9 mouse cellular contexts compared by ENCODE assay signal in genomic region chr4:126253637-126254272, GRCm38 (mm10). TPM values are rescaled to one million over a fixed set of nuclear protein-coding genes. Genes with fewer than 3 reads are reported as not detected.
A peak's percentile ranks its signal among the peaks of the same experiment; 100 is the strongest.
DNase-seq lines count a peak whose midpoint lies in the region; ATAC-seq lines count a peak whose summit lies in the region.
"Had no signal": no experiment of that assay in that cellular context is flagged by ENCODE, and none has a peak within 500 bp of the region (broad histone marks: within the 10 kb centered on the region; RNA-seq: fewer than 3 reads in every experiment).

No protein-coding gene starts in this region.

- no peaks in the 10 kb centered on the region for H3K9me3 ChIP-seq in heart, embryonic 12.5 days (replicated peaks)
- H3K9me3 ChIP-seq in hindbrain, embryonic 13.5 days = no peaks in the 10 kb centered on the region
- no peaks in the 10 kb centered on the region for H3K9me3 ChIP-seq in midbrain, embryonic 12.5 days

- peak overlapping the region; percentile 98 for H3K9ac ChIP-seq in heart, embryonic 12.5 days
- peak overlapping the region; percentile 100 for H3K9ac ChIP-seq in hindbrain, embryonic 13.5 days
- peak overlapping the region; percentile 100 for H3K9ac ChIP-seq in midbrain, embryonic 12.5 days (replicated peaks)

- peak overlapping the region; percentile 91 for H3K4me2 ChIP-seq in heart, embryonic 12.5 days
- H3K4me2 ChIP-seq in hindbrain, embryonic 13.5 days = peak overlapping the region; percentile 99
- peak overlapping the region; percentile 99 for H3K4me2 ChIP-seq in midbrain, embryonic 12.5 days (replicated peaks)

- H3K27me3 ChIP-seq in heart, embryonic 12.5 days (replicated peaks) = no peaks in the 10 kb centered on the region
- no peaks in the 10 kb centered on the region for H3K27me3 ChIP-seq in hindbrain, embryonic 13.5 days
- no peaks in the 10 kb centered on the region for H3K27me3 ChIP-seq in midbrain, embryonic 12.5 days

- H3K4me1 ChIP-seq in heart, embryonic 12.5 days (replicated peaks) = peaks cover 73% of the 10 kb centered on the region
- peaks cover 72% of the 10 kb centered on the region for H3K4me1 ChIP-seq in hindbrain, embryonic 13.5 days (replicated peaks)
- H3K4me1 ChIP-seq in midbrain, embryonic 12.5 days = peaks cover 73% of the 10 kb centered on the region

- peak overlapping the region; percentile 92 for H3K4me3 ChIP-seq in heart, embryonic 12.5 days
- H3K4me3 ChIP-seq in hindbrain, embryonic 13.5 days = peak overlapping the region; percentile 100
- peak overlapping the region; percentile 98 for H3K4me3 ChIP-seq in midbrain, embryonic 12.5 days

- no peak for DNase-seq in heart, postnatal 4 days
- DNase-seq in T-cell, adult 2 months (ENCODE audit: low spot score) = peak; percentile 60
- DNase-seq in ovary, postnatal 10 days (ENCODE audit: low spot score) = no peak
- no peak for DNase-seq in adrenal gland, adult 18-20 months (ENCODE audit: low spot score in 2 of 2)
- no peak for DNase-seq in cerebellum, adult 9-10 months

- no peak overlapping the region for H3K27ac ChIP-seq in heart, embryonic 12.5 days (ENCODE audit: poor library complexity, severe bottlenecking)
- peak overlapping the region; percentile 95; the same call in 1 of the 2 replicates for H3K27ac ChIP-seq in hindbrain, embryonic 13.5 days
- H3K27ac ChIP-seq in midbrain, embryonic 12.5 days (replicated peaks) = no peak overlapping the region

- no peaks in the 10 kb centered on the region for H3K36me3 ChIP-seq in heart, embryonic 12.5 days
- H3K36me3 ChIP-seq in hindbrain, embryonic 13.5 days = peaks cover 5% of the 10 kb centered on the region
- 0 out of 2 replicates have a peak, but pooled peaks cover 9% of the 10 kb centered on the region for H3K36me3 ChIP-seq in midbrain, embryonic 12.5 days

- ATAC-seq in heart, embryonic 12.5 days (ENCODE audit: insufficient number of reproducible peaks, low FRiP score) = no peak
- ATAC-seq in hindbrain, embryonic 13.5 days (ENCODE audit: low FRiP score) = no peak
- no peak for ATAC-seq in midbrain, embryonic 12.5 days (ENCODE audit: low FRiP score, low read depth)

- WGBS in heart, embryonic 12.5 days = 69% methylated on average over 14 of the region's 14 CpGs
- WGBS in hindbrain, embryonic 13.5 days = 75% methylated on average over 14 of the region's 14 CpGs
- 77% methylated on average over 14 of the region's 14 CpGs for WGBS in midbrain, embryonic 12.5 days

RNA-seq across cellular contexts. Expression of gene Map7d1, which starts 2.4 kb away (rescaled TPM):
- 73.9 and 76.4 TPM in 2 replicates for polyA plus RNA-seq in heart, embryonic 12.5 days (2016; fragmentation: Nextera tagmentation; extraction: Ambion mirVana)
- total RNA-seq in heart, postnatal 4 days (2021) = 100 to 1,000 TPM; 182 to 197 TPM
- 79.5 and 81.8 TPM in 2 replicates for polyA plus RNA-seq in hindbrain, embryonic 13.5 days (2015; fragmentation: Nextera tagmentation; extraction: Ambion mirVana)
- polyA plus RNA-seq in midbrain, embryonic 12.5 days (2016; fragmentation: Nextera tagmentation; extraction: Ambion mirVana) = 135 and 142 TPM in 2 replicates
- total RNA-seq in adrenal gland, adult 18-20 months (2021) = 10 to 100 TPM; 56.3 to 63.1 TPM

RNA-seq across cellular contexts. Expression of gene Trappc3, which starts 8.4 kb away (rescaled TPM):
- polyA plus RNA-seq in heart, embryonic 12.5 days (2016; fragmentation: Nextera tagmentation; extraction: Ambion mirVana) = 68.0 and 68.7 TPM in 2 replicates
- total RNA-seq in heart, postnatal 4 days (2021) = 10 to 100 TPM; 50.7 to 54.3 TPM
- polyA plus RNA-seq in hindbrain, embryonic 13.5 days (2015; fragmentation: Nextera tagmentation; extraction: Ambion mirVana) = 160 and 168 TPM in 2 replicates
- polyA plus RNA-seq in midbrain, embryonic 12.5 days (2016; fragmentation: Nextera tagmentation; extraction: Ambion mirVana) = 103 and 108 TPM in 2 replicates
- total RNA-seq in adrenal gland, adult 18-20 months (2021) = 10 to 100 TPM; 89.7 to 92.1 TPM

RNA-seq across cellular contexts. Expression of gene Col8a2, which starts 32.8 kb away (rescaled TPM):
- polyA plus RNA-seq in heart, embryonic 12.5 days (2016; fragmentation: Nextera tagmentation; extraction: Ambion mirVana) = 4.7 and 4.9 TPM in 2 replicates
- total RNA-seq in heart, postnatal 4 days (2021) = 1 to 10 TPM; 2.3 to 3.1 TPM
- 7.6 and 10.1 TPM in 2 replicates for polyA plus RNA-seq in hindbrain, embryonic 13.5 days (2015; fragmentation: Nextera tagmentation; extraction: Ambion mirVana)
- polyA plus RNA-seq in midbrain, embryonic 12.5 days (2016; fragmentation: Nextera tagmentation; extraction: Ambion mirVana) = 21.7 and 41.3 TPM in 2 replicates
- 1 to 10 TPM; 2.6 to 2.8 TPM for total RNA-seq in adrenal gland, adult 18-20 months (2021)
- polyA plus RNA-seq: erythroblast, embryonic 14.5 days had no signal

RNA-seq across cellular contexts. Expression of gene Thrap3, which starts 51.2 kb away (rescaled TPM):
- polyA plus RNA-seq in heart, embryonic 12.5 days (2016; fragmentation: Nextera tagmentation; extraction: Ambion mirVana) = 177 and 191 TPM in 2 replicates
- total RNA-seq in heart, postnatal 4 days (2021) = 100 to 1,000 TPM; 226 TPM
- polyA plus RNA-seq in hindbrain, embryonic 13.5 days (2015; fragmentation: Nextera tagmentation; extraction: Ambion mirVana) = 163 and 166 TPM in 2 replicates
- polyA plus RNA-seq in midbrain, embryonic 12.5 days (2016; fragmentation: Nextera tagmentation; extraction: Ambion mirVana) = 265 and 274 TPM in 2 replicates
- total RNA-seq in adrenal gland, adult 18-20 months (2021) = 100 to 1,000 TPM; 142 to 182 TPM
